Mouse (Mus musculus) E14TG2a.4 (cell line): Measurements from ENCODE around the gene Abtb1.

Experiments
- CTCF ChIP-seq: conservative IDR thresholded peaks from 2 replicates; pipeline ENCODE4 v1.5.1; 2014; ENCODE audit warnings: low read length
- NANOG ChIP-seq: IDR thresholded peaks from 2 replicates; pipeline ENCODE4 v1.6.1; 2014; ENCODE audit warnings: borderline replicate concordance, low read length, mixed read lengths
- POU5F1 ChIP-seq: IDR thresholded peaks from 2 replicates; pipeline ENCODE4 v1.6.1; 2014; ENCODE audit warnings: low read length, borderline replicate concordance

GRCm38 (mm10) chr6:88855636-88856035, 13.9 kb upstream of the Abtb1 start:
- TF ChIP-seq CTCF (peak; percentile 62), POU5F1 (no peak), NANOG (no peak)
